Mouse (Mus musculus): Measurements from ENCODE around the gene Fuca1. TPM values are rescaled to one million over a fixed set of nuclear protein-coding genes. Genes with fewer than 3 reads are reported as not detected.
A peak's percentile ranks its signal among the peaks of the same experiment; 100 is the strongest.
"Not testable (repeated sequence)": the region's sequence is repeated elsewhere in the genome, so short reads cannot be mapped to it uniquely, and the experiment has no call there.

The Fuca1 gene
- total RNA-seq, 2 experiments from 2014 or later = 95.5 to 101 TPM

- DNase-seq (ENCODE audit: low spot score in 2 of 2) = peak; percentile 84 to 87
Measured at GRCm38 (mm10) chr4:135972556-135972906, 52.0 kb downstream of the Fuca1 start, which contains the start of gene Lypla2. TSS of gene Lypla2 (minus strand) at chr4:135972626.

- DNase-seq (ENCODE audit: low spot score in 2 of 2) = peak in 1 of 2 experiments; percentile 25
Measured at GRCm38 (mm10) chr4:135972911-135973811, 52.6 kb downstream of the Fuca1 start.

DNA sequence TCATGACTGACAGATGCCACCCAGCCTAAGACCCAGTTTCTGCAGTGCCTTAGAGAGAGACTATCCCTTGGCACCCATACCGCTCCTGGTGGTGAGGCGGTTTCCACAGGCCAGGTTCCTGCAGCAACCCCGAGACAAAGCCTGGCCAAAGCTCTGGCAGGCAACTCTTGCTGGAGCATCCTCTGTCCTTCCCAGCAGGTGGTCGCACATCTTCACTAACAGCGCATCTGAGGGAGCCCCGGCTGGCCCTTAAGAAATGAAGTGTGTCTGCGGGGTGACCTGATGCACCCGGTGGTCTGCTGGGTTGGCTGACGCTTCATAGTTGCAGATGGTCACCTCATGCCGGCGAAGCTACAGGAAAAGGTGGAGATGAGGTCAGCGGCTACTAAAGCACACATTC, 55.6 kb downstream of the Fuca1 start:
- no peak for DNase-seq (ENCODE audit: low spot score in 2 of 2)

GRCm38 (mm10) chr4:135980223-135980622, 59.7 kb downstream of the Fuca1 start:
- DNase-seq (ENCODE audit: low spot score in 2 of 2) = not testable (repeated sequence)

DNA sequence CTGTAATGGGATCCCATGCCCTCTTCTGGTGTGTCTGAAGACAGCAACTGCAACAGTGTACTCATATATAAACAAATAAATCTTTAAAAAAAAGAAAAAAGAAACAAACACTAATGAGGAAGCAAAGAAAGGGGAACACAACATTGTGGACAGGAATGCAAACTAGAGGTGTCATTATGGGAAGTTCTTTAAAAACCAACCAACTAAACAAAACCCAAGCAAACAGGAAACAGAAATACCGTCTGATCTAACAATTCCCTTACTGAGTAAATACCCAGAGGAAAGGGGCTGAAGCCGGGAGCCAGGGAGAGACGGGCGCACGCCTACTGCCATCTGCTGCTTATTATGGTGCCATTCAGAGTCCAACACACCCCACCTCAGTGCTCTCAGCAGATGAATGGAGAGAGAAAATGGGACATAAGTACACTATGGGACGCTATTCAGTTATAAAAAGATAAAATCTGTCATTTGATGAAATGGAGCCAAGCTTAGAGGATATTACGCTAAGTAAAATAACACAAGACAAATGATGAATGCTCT, 61.1 kb downstream of the Fuca1 start:
- DNase-seq (ENCODE audit: low spot score in 2 of 2) = no peak

- DNase-seq (ENCODE audit: low spot score in 2 of 2) = no peak
Measured at GRCm38 (mm10) chr4:135984556-135984955, 64.0 kb downstream of the Fuca1 start.

- DNase-seq (ENCODE audit: low spot score in 2 of 2) = no peak
Measured at GRCm38 (mm10) chr4:135985193-135985592, 64.7 kb downstream of the Fuca1 start.

DNA sequence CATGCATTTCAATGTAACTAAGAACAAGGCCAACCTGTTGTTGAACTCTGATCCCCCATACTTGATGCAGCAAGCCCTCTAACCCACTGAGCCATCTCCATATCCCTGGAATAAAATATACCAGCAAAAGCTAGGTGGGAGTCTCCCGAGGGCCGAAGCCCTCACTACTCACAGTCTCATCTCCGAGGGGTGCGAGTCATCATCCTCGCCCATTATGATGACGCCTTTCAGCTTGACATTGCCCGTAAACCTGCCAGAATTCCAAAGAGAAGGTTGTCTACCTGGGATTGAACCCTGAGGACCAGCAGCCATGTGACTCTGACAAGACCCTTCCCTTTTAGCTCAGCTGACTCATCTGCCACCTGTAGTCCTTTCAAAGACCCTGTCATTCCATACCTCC, 65.2 kb downstream of the Fuca1 start:
- DNase-seq (ENCODE audit: low spot score in 2 of 2) = no peak

DNA sequence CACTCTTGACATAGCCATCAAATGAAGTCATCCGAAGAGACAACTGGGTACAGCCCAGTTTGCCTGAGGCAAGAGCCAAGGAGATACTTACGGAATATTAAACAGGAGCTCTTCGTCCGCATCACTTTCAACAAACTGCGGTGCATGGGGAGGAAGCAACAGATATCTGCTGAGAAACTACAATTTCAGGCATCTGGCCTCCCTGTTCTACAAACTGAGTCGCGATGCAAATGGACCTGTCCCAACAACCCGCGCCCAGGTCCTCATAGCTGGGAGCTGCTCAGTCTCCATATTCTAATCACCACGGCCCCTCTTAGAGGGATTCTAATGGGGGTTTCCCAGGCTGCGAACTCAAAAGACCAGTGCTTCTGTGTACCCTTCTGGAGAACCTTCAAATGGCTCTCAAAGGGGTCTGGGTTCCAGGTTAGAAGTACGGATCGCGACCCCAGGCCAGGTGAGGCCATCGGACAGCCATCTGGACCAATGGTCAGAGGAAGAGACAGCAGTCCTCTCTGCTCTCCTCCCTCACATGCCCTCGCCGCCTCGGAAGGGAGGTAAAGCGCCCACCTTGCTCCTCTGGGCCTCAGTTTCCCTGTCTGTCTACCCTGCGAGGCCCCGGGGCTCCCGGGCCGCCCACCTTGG, 65.9 kb downstream of the Fuca1 start:
- no peak for DNase-seq (ENCODE audit: low spot score in 2 of 2)

DNA sequence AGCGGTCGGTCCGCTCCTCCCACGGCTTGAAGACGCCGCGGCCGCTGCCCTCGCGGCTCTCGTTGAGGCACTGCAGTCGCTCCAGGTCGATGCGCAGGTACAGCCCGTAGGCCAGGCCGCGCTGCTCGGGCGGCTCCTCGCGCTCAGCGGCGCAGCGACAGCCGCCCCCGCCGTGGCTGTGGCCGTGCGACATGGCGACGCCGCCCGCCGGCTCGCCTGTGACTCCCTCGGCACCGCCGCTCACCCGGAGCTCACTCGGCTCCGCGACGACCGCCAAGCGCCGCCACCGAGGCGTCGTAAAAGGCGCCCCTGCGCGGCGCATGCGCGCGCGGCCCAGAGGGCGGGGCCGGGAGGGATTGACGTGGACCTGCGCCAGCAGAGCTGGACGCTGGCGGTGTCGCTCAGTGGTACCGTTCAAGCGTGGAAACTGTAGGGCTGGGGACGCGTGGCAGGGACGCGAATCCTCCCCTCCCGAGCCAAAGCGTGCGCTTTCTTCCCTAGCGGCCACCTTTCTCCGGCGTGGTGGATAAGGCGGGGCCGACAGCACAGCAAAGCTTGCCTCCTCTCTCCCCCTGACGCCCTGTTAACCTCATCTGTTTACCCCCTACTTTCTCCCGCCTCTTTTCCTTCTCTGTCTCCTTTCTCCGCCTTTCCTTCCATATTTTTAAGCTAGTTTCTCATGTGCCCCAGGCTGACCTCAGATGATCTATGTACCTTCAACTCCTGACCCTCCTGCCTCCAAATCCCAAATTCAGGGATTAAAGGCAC, 66.6 kb downstream of the Fuca1 start, which contains the start of gene Pithd1:
Gene Pithd1, minus strand, starts transcription at position 322 of the 768 bp plus-strand sequence.
- peak; percentile 91 to 94 for DNase-seq (ENCODE audit: low spot score in 2 of 2)

DNA sequence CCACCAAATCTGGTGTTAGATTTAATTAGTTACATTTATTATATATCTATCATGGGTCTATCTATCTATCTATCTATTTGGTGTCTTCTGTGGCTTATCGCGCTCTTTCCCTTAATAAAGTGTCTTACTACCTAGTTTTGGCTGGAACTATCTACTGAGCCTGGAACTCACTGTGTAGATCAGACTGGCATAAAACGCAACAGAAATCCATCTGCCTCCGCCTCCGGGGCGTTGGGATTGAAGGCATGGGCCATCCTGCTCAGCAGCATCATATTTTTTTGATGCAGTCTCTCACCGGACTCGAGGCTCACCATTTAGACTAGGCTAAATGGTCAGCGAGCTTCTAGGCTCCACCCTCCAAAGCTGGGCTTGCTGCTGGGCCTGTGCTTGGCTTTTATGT, 67.2 kb downstream of the Fuca1 start:
- no peak for DNase-seq (ENCODE audit: low spot score in 2 of 2)

Other genes starting within 250 kb of the Fuca1 start
- under 1 TPM; 0.10 to 0.19 TPM for gene Ifnlr1, start 234.4 kb upstream of the Fuca1 start, total RNA-seq (2021)
- gene Il22ra1, start 192.6 kb upstream of the Fuca1 start, total RNA-seq (2021) = under 1 TPM; 0.10 to 0.36 TPM
- 1 to 10 TPM in 1 of 2 experiments, under 1 TPM in 1; 0.20 to 1.1 TPM for gene Myom3, start 161.0 kb upstream of the Fuca1 start, total RNA-seq (2021)
- gene Srsf10, start 65.0 kb upstream of the Fuca1 start, total RNA-seq (2021) = 100 to 1,000 TPM in 1 of 2 experiments, 10 to 100 TPM in 1; 95.5 to 115 TPM
- gene Pnrc2, start 46.9 kb upstream of the Fuca1 start, total RNA-seq (2021) = 100 to 1,000 TPM in 1 of 2 experiments, 10 to 100 TPM in 1; 89.4 to 111 TPM
- 1 to 10 TPM in 1 of 2 experiments, under 1 TPM in 1; 0.93 to 1.8 TPM for gene Cnr2, start 25.3 kb upstream of the Fuca1 start, total RNA-seq (2021)
- gene Hmgcl, start 25.7 kb downstream of the Fuca1 start, total RNA-seq (2021) = 10 to 100 TPM; 53.2 to 62.3 TPM
- gene Gale, start 43.0 kb downstream of the Fuca1 start, total RNA-seq (2021) = 10 to 100 TPM; 18.2 to 43.2 TPM
- 10 to 100 TPM; 71.4 to 71.5 TPM for gene Lypla2, start 51.9 kb downstream of the Fuca1 start, total RNA-seq (2021)
- 10 to 100 TPM; 29.4 to 31.4 TPM for gene Pithd1, start 66.5 kb downstream of the Fuca1 start, total RNA-seq (2021)
- 10 to 100 TPM; 41.4 to 41.7 TPM for gene Eloa, start 101.0 kb downstream of the Fuca1 start, total RNA-seq (2021)
- gene Rpl11, start 132.7 kb downstream of the Fuca1 start, total RNA-seq (2021) = 100 to 1,000 TPM; 560 to 640 TPM
- gene Id3, start 222.8 kb downstream of the Fuca1 start, total RNA-seq (2021) = 10 to 100 TPM; 47.4 to 77.7 TPM

Data from adrenal gland, adult 18-20 months (tissue).